Mouse (Mus musculus) kidney, adult 2 months (tissue): ENCODE data around the gene Lbhd2. TPM values are rescaled to one million over a fixed set of nuclear protein-coding genes. Genes with fewer than 3 reads are reported as not detected.

ENCODE experiments used
- DNase-seq: peaks from one replicate; pipeline ENCODE4 v3.0.0; 2021
- H3K27ac ChIP-seq: fragments of 200-500 bp; 2 replicates; pipeline ENCODE4 v1.5.1; 2012; ENCODE audit warnings: low read depth, low read length, control low read depth, inconsistent platforms; ENCODE audit not compliant: insufficient read depth
- H3K27me3 ChIP-seq: fragments of 200-500 bp; replicated peaks from 2 replicates; pipeline ENCODE4 v1.6.1; 2012; ENCODE audit warnings: mild to moderate bottlenecking, moderate library complexity, low read length, inconsistent platforms; ENCODE audit not compliant: control insufficient read depth, insufficient read depth
- H3K36me3 ChIP-seq: fragments of 200-500 bp; 2 replicates; pipeline ENCODE4 v1.6.1; 2012; ENCODE audit warnings: mild to moderate bottlenecking, moderate library complexity, low read length, inconsistent platforms; ENCODE audit not compliant: control insufficient read depth, insufficient read depth
- H3K4me1 ChIP-seq: fragments of 200-500 bp; 2 replicates; pipeline ENCODE4 v1.6.1; 2011; ENCODE audit warnings: low read length; ENCODE audit not compliant: control insufficient read depth, insufficient read depth
- H3K4me3 ChIP-seq: fragments of 200-500 bp; 2 replicates; pipeline ENCODE4 v1.5.1; 2011; ENCODE audit warnings: mild to moderate bottlenecking, low read depth, low read length, control low read depth; ENCODE audit not compliant: insufficient read depth
- CTCF ChIP-seq: fragments of 200-500 bp; conservative IDR thresholded peaks from 2 replicates; pipeline ENCODE4 v1.5.1; 2011; ENCODE audit warnings: low read depth, mild to moderate bottlenecking, control low read depth, low read length, moderate library complexity, mixed read lengths; ENCODE audit not compliant: insufficient read depth, insufficient read length
- POLR2A ChIP-seq: fragments of 200-500 bp; IDR thresholded peaks from one replicate; pipeline ENCODE4 v1.6.1; 2011; ENCODE audit warnings: low read depth, low read length, control low read depth
- WGBS: fragments of 180-500 bp; shearing (Covaris S2); methylation state at CpG from one replicate; pipeline ENCODE4 v1.1.7; 2018; 5-methylcytosine and 5-hydroxymethylcytosine counted together
- polyA plus RNA-seq: library from polyadenylated mRNA; depleted of rRNA; stranded (reverse); fragments of >200 nt; gene quantifications from 2 replicates; pipeline ENCODE4 v1.2.3, GENCODE M21; 2012

Gene Lbhd2
- polyA plus RNA-seq, 1 experiment = 0.13 TPM

GRCm38 (mm10) chr12:111420946-111421709 is 14.5 kb downstream of the Lbhd2 start:
- Histone ChIP-seq H3K4me3 (no peak overlapping the region), H3K4me1 (no peaks in the 10 kb centered on the region), H3K36me3 (no peaks in the 10 kb centered on the region)

DNA sequence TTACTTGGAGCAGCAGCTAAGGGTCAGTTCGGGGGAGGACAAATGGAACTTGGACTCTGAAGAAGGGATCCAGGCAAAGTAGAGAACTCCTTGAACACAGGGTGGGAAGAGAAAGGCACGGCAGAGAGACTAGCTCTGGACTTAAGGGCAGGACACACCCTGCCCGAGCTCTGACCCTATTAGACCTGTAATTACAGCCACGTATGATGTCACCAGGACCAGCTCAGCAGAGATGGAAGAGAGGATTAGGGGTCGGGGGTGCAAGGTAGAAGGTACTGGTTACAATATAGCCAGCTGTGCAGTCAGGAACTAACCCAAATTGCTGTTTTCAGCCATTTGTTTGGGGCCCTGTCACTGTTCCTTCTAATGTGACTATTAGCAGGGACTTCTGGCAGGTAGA is 16.2 kb downstream of the Lbhd2 start:
- 61% methylated on average over 5 of the region's 5 CpGs for WGBS
- no peak overlapping the region for H3K4me3 ChIP-seq
- H3K4me1 ChIP-seq = no peaks in the 10 kb centered on the region; the same call in 1 of the 2 replicates
- no peak for DNase-seq
- no peak for TF ChIP-seq CTCF
- no peak for TF ChIP-seq POLR2A
- H3K27me3 ChIP-seq = no peaks in the 10 kb centered on the region
- H3K27ac ChIP-seq = no peak overlapping the region
- no peaks in the 10 kb centered on the region for H3K36me3 ChIP-seq

More at GRCm38 (mm10) chr12:111420946-111421709, 14.5 kb downstream of the Lbhd2 start:
- TF ChIP-seq POLR2A = no peak
- TF ChIP-seq CTCF = no peak
- no peak overlapping the region for H3K27ac ChIP-seq
- no peak for DNase-seq
- no peaks in the 10 kb centered on the region for H3K27me3 ChIP-seq
- 51% methylated on average over 7 of the region's 7 CpGs for WGBS

GRCm38 (mm10) chr12:111423570-111424129 is 17.0 kb downstream of the Lbhd2 start:
- DNase-seq = no peak
- Histone ChIP-seq H3K27ac (no peak overlapping the region), H3K36me3 (no peaks in the 10 kb centered on the region), H3K4me1 (peaks cover 8% of the 10 kb centered on the region), H3K27me3 (no peaks in the 10 kb centered on the region), H3K4me3 (no peak overlapping the region)
- TF ChIP-seq CTCF = no peak
- TF ChIP-seq POLR2A = no peak
- WGBS = 72% methylated on average over 43 of the region's 43 CpGs

GRCm38 (mm10) chr12:111424547-111424946 is 17.9 kb downstream of the Lbhd2 start:
- Histone ChIP-seq H3K27me3 (no peaks in the 10 kb centered on the region), H3K4me1 (peaks cover 14% of the 10 kb centered on the region), H3K27ac (no peak overlapping the region), H3K4me3 (no peak overlapping the region), H3K36me3 (no peaks in the 10 kb centered on the region)
- 57% methylated on average over 9 of the region's 9 CpGs for whole genome bisulfite sequencing
- no peak for DNase-seq
- TF ChIP-seq POLR2A = no peak
- TF ChIP-seq CTCF = no peak

DNA sequence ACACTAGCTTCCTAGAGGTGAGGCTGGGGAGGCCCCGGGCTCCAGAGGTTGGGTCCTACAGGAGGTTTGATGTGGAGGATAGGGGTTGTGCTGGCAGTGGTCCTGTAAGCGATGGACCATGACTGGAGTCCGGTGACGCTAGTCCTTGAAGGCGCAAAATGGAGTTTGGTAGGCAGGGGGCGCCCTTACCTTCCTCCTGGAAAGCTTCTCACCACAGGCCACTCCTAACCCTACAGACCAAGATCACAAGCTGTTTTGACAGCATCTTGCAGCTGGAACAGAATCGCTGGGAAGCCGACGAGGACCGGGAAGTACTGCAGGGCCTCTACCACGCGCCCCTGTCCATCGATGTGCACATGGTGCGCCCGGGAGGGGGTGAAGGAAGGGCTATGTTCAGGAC is 18.6 kb downstream of the Lbhd2 start:
- no peak overlapping the region for H3K4me3 ChIP-seq

DNA sequence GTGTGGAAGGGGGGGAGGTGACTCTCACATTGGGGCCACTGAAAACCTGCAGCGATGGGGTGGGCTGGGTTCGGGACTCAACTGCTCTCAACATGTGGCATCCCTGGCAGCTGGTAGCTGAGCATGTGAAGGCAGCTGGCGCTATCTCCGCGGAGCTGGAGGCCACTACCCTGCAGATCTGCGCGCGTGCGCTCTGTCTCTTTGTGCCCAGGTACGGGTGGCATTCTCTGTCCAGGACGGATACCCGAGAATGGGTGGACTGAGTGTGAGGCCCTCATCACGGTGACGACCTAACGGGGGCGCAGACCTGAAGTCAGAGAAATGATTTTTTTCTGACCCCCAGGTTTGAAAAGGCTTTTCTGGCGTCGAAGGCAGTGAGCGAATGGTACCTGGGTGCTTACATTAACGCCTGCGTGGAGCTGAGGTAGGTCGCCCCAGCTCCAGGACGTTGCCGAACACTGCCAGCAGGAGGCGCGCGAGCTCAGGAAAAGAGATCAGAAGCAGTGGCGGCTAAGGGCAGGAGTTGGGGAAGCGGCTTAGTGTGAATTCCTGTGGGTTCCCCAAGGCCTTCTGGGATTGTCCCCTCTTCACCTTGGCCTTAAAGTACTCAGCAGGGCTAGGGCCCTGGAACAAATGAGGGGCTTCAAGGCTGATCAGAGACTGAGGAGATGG is 19.3 kb downstream of the Lbhd2 start:
- DNase-seq = peak; percentile 95
- Histone ChIP-seq H3K27me3 (no peaks in the 10 kb centered on the region), H3K27ac (no peak overlapping the region), H3K36me3 (no peaks in the 10 kb centered on the region), H3K4me3 (no peak overlapping the region), H3K4me1 (peaks cover 24% of the 10 kb centered on the region)
- WGBS = 21% methylated on average over 29 of the region's 29 CpGs
- TF ChIP-seq POLR2A (no peak), CTCF (peak; percentile 95)

More for the DNA sequence above, 18.6 kb downstream of the Lbhd2 start:
- DNase-seq = peak; percentile 93
- peak; percentile 94 for TF ChIP-seq CTCF
- no peak for TF ChIP-seq POLR2A
- H3K27me3 ChIP-seq = no peaks in the 10 kb centered on the region
- 5% methylated on average over 15 of the region's 15 CpGs for WGBS
- peaks cover 20% of the 10 kb centered on the region for H3K4me1 ChIP-seq
- no peaks in the 10 kb centered on the region for H3K36me3 ChIP-seq
- H3K27ac ChIP-seq = no peak overlapping the region
